Mouse (Mus musculus) stomach, embryonic 15.5 days (tissue): ENCODE results near the gene Narfl. TPM values are rescaled to one million over a fixed set of nuclear protein-coding genes. Genes with fewer than 3 reads are reported as not detected.
"Not testable (repeated sequence)": the region's sequence is repeated elsewhere in the genome, so short reads cannot be mapped to it uniquely, and the experiment has no call there.

Experiments
- ATAC-seq: fragments of 200-750 bp; cut with Nextera tagmentation; 2 replicates; pipeline ENCODE4 v1.8.0; 2017; ENCODE audit warnings: low read depth, moderate number of reproducible peaks, moderate TSS enrichment; ENCODE audit not compliant: insufficient read depth, low FRiP score
- H3K27ac ChIP-seq: fragments of 300-500 bp; sonication (generic); 2 replicates; pipeline ENCODE4 v1.5.1; 2015; ENCODE audit warnings: mild to moderate bottlenecking, inconsistent platforms
- H3K27me3 ChIP-seq: fragments of 300-500 bp; sonication (generic); replicated peaks from 2 replicates; pipeline ENCODE4 v1.6.1; 2015; ENCODE audit warnings: inconsistent platforms
- H3K36me3 ChIP-seq: fragments of 300-500 bp; sonication (generic); 2 replicates; pipeline ENCODE4 v1.6.1; 2015; ENCODE audit warnings: inconsistent platforms
- H3K4me1 ChIP-seq: fragments of 300-500 bp; sonication (generic); 2 replicates; pipeline ENCODE4 v1.6.1; 2015; ENCODE audit warnings: inconsistent platforms
- H3K4me2 ChIP-seq: fragments of 300-500 bp; sonication (generic); 2 replicates; pipeline ENCODE4 v1.6.1; 2015; ENCODE audit warnings: mild to moderate bottlenecking, inconsistent platforms
- H3K4me3 ChIP-seq: fragments of 300-500 bp; sonication (generic); replicated peaks from 2 replicates; pipeline ENCODE4 v1.5.1; 2015; ENCODE audit warnings: inconsistent platforms
- H3K9ac ChIP-seq: fragments of 300-500 bp; sonication (generic); 2 replicates; pipeline ENCODE4 v1.6.1; 2015; ENCODE audit warnings: inconsistent platforms
- H3K9me3 ChIP-seq: fragments of 300-500 bp; sonication (generic); 2 replicates; pipeline ENCODE4 v1.6.1; 2016; ENCODE audit warnings: inconsistent platforms
- WGBS: fragments of 180-500 bp; shearing (Covaris S2); methylation state at CpG from one replicate; pipeline ENCODE4 v1.1.7; 2015; 5-methylcytosine and 5-hydroxymethylcytosine counted together
- polyA plus RNA-seq: library from polyadenylated mRNA; unstranded; fragments of >200 nt; fragmentation: Nextera tagmentation; extraction: Ambion mirVana; gene quantifications from 2 replicates; pipeline ENCODE4 v1.2.1, GENCODE M21; 2015

Narfl gene
- polyA plus RNA-seq, 1 experiment from 2014 or later, result 26.9 TPM

GRCm38 (mm10) chr17:25792615-25793014 lies 19.0 kb downstream of the Narfl start, which contains the start of gene Fam173a:
Gene Fam173a, minus strand, starts transcription at chr17:25792901.
- ATAC-seq, result peak; percentile 59
- H3K9ac ChIP-seq, result peak within 1 kb of the TSS; percentile 33
- peak within 1 kb of the TSS; percentile 74 for H3K4me3 ChIP-seq
- peak within 1 kb of the TSS; percentile 95 for H3K27ac ChIP-seq
- H3K9me3 ChIP-seq, result no peaks in the 10 kb centered on the region
- peaks cover 36% of the 10 kb centered on the region for H3K4me1 ChIP-seq
- H3K36me3 ChIP-seq, result no peaks in the 10 kb centered on the region
- under 1% methylated on average over 14 of the region's 14 CpGs for WGBS
- H3K4me2 ChIP-seq, result peak within 1 kb of the TSS; percentile 79
- H3K27me3 ChIP-seq, result no peaks in the 10 kb centered on the region

DNA sequence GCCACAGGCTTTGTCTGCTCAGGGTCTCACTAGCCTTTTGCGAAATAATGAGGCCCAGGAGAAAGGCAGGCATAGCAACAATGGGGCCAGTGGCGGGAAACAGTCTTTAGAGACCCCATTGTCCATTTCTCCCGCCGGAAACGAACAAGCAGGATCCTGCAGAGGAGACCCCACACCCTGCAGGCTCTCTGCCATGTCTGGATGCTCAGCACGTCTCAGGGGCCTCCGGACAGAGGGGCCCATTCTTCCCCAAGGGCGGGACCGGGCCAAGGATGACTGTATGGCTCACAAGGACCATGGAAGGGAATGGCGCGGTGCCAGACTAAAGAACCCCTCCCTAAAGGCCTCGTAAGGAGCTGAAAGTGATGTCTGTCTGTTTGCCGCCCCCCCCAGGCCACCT lies 20.6 kb downstream of the Narfl start:
- WGBS, result 69% methylated on average over 13 of the region's 13 CpGs
- H3K27me3 ChIP-seq, result no peaks in the 10 kb centered on the region
- no peaks in the 10 kb centered on the region for H3K9me3 ChIP-seq
- H3K4me1 ChIP-seq, result peaks cover 36% of the 10 kb centered on the region
- no peak overlapping the region for H3K27ac ChIP-seq
- ATAC-seq, result no peak
- H3K4me3 ChIP-seq, result no peak overlapping the region
- no peaks in the 10 kb centered on the region for H3K36me3 ChIP-seq
- H3K4me2 ChIP-seq, result no peak overlapping the region
- no peak overlapping the region for H3K9ac ChIP-seq

DNA sequence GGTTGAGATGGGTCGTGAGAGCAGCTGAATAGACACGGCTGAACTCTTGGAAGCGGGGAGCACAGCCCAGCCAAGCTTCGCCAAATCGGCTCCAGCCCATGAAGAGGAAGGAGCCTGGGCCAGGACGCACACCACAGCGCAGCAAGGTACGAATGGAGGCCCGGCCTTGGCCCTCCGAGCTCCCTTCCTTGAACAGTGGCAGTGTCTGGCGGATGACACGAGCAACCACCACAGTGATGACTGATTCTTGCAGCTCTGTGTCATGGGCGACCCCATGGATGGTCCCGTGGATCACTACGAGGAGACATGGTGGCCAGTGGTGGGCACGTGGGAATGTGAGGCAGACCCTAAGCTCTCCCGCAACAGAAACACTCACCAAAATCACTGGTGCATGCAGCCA lies 21.4 kb downstream of the Narfl start:
- WGBS, result 86% methylated on average over 17 of the region's 17 CpGs
- H3K36me3 ChIP-seq, result no peaks in the 10 kb centered on the region
- ATAC-seq, result no peak
- peak overlapping the region; percentile 91 for H3K4me2 ChIP-seq
- H3K27ac ChIP-seq, result 0 out of 2 replicates have a peak overlapping the region, but pooled peaks have one; percentile 11
- peaks cover 36% of the 10 kb centered on the region for H3K4me1 ChIP-seq
- H3K9ac ChIP-seq, result no peak overlapping the region
- H3K27me3 ChIP-seq, result no peaks in the 10 kb centered on the region
- no peaks in the 10 kb centered on the region for H3K9me3 ChIP-seq
- no peak overlapping the region for H3K4me3 ChIP-seq

- Histone ChIP-seq H3K4me3 (peak within 1 kb of the TSS; percentile 85), H3K4me2 (peak within 1 kb of the TSS; percentile 91), H3K4me1 (peaks cover 34% of the 10 kb centered on the region), H3K9me3 (no peaks in the 10 kb centered on the region), H3K27ac (peak within 1 kb of the TSS; percentile 27), H3K27me3 (no peaks in the 10 kb centered on the region), H3K9ac (peak within 1 kb of the TSS; percentile 61), H3K36me3 (no peaks in the 10 kb centered on the region)
- no peak for ATAC-seq
- 31% methylated on average over 6 of the region's 6 CpGs for whole genome bisulfite sequencing
Measured at GRCm38 (mm10) chr17:25795609-25796092, 22.1 kb downstream of the Narfl start, which contains the start of gene AC134908.4. Gene AC134908.4, minus strand, starts transcription at chr17:25795659.

- Histone ChIP-seq H3K27me3 (no peaks in the 10 kb centered on the region), H3K9me3 (no peaks in the 10 kb centered on the region), H3K4me1 (peaks cover 28% of the 10 kb centered on the region), H3K4me2 (peak overlapping the region; percentile 91), H3K9ac (peak overlapping the region; percentile 61), H3K4me3 (peak overlapping the region; percentile 85), H3K27ac (peak overlapping the region; percentile 27), H3K36me3 (no peaks in the 10 kb centered on the region)
- no peak for ATAC-seq
- 3% methylated on average over 37 of the region's 37 CpGs for WGBS
Measured at GRCm38 (mm10) chr17:25796211-25796771, 22.7 kb downstream of the Narfl start.

- under 1% methylated on average over 34 of the region's 35 CpGs for WGBS
- H3K27ac ChIP-seq, result peak within 1 kb of the TSS; percentile 27
- H3K9ac ChIP-seq, result peak within 1 kb of the TSS; percentile 61
- no peaks in the 10 kb centered on the region for H3K9me3 ChIP-seq
- ATAC-seq, result peak; percentile 78
- H3K4me2 ChIP-seq, result peak within 1 kb of the TSS; percentile 91
- no peaks in the 10 kb centered on the region for H3K36me3 ChIP-seq
- no peaks in the 10 kb centered on the region for H3K27me3 ChIP-seq
- peak within 1 kb of the TSS; percentile 85 for H3K4me3 ChIP-seq
- H3K4me1 ChIP-seq, result peaks cover 24% of the 10 kb centered on the region
Measured at GRCm38 (mm10) chr17:25796951-25797369, 23.4 kb downstream of the Narfl start, which contains the start of gene Metrn. Gene Metrn, minus strand, starts transcription at chr17:25797136.

DNA sequence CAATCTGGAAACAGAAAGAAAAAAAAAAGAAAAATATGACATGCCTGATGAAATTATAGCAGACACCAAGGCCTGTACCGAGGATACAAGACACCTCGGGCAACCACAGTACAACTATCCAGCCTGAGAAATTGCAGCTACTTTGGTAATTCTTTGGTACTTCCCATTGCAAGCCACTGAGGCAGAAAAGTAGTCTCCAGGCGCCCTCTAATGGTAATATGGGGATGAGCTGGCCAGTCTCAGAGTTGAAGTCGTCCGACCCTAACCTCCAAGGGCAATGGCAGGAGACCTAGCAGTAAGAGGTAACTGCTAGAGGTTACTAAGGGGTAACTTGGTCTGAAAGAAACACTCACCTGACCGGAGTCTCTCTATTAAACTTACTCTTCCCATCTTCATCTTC lies 27.5 kb downstream of the Narfl start:
- 3% methylated on average over 6 of the region's 6 CpGs for WGBS
- ATAC-seq, result no peak

GRCm38 (mm10) chr17:25802825-25803517 lies 29.4 kb downstream of the Narfl start:
- WGBS, result 7% methylated on average over 10 of the region's 10 CpGs
- Histone ChIP-seq H3K9me3 (no peaks in the 10 kb centered on the region), H3K27ac (no peak overlapping the region), H3K36me3 (no peaks in the 10 kb centered on the region), H3K4me2 (no peak overlapping the region), H3K4me1 (no peaks in the 10 kb centered on the region), H3K4me3 (no peak overlapping the region), H3K9ac (no peak overlapping the region), H3K27me3 (0 out of 2 replicates have a peak, but pooled peaks cover 11% of the 10 kb centered on the region)
- no peak for ATAC-seq

More for the DNA sequence above, 27.5 kb downstream of the Narfl start:
- no peak overlapping the region for H3K27ac ChIP-seq
- 0 out of 2 replicates have a peak, but pooled peaks cover 9% of the 10 kb centered on the region for H3K27me3 ChIP-seq
- H3K36me3 ChIP-seq, result no peaks in the 10 kb centered on the region
- no peaks in the 10 kb centered on the region for H3K9me3 ChIP-seq
- no peak overlapping the region for H3K4me3 ChIP-seq
- H3K4me1 ChIP-seq, result peaks cover 5% of the 10 kb centered on the region
- no peak overlapping the region for H3K9ac ChIP-seq
- no peak overlapping the region for H3K4me2 ChIP-seq

DNA sequence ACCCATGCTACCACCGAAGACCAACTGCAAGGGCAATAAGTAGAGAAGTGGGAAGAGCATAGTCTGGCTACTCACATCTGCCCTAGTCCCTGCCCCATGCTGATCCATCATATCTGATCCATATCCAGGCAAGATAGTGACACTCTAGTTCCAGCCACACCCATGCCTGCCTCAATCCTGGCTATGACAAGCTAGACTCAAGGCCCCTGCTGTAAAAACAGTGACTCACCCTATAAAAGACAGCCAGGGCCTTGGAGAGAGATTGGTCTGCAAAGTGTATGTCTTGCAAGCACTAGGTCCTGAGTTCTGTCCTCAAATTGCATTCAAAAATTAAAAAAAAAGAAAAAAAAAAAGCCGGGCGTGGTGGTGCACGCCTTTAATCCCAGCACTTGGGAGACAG lies 32.9 kb downstream of the Narfl start:
- no peak overlapping the region for H3K4me2 ChIP-seq
- H3K9me3 ChIP-seq, result no peaks in the 10 kb centered on the region
- H3K4me3 ChIP-seq, result no peak overlapping the region
- H3K36me3 ChIP-seq, result no peaks in the 10 kb centered on the region
- WGBS, result 75% methylated on average over 4 of the region's 4 CpGs
- peaks cover 46% of the 10 kb centered on the region for H3K27me3 ChIP-seq
- no peak for ATAC-seq
- no peak overlapping the region for H3K9ac ChIP-seq
- H3K27ac ChIP-seq, result no peak overlapping the region
- peaks cover 4% of the 10 kb centered on the region; the same call in 1 of the 2 replicates for H3K4me1 ChIP-seq

DNA sequence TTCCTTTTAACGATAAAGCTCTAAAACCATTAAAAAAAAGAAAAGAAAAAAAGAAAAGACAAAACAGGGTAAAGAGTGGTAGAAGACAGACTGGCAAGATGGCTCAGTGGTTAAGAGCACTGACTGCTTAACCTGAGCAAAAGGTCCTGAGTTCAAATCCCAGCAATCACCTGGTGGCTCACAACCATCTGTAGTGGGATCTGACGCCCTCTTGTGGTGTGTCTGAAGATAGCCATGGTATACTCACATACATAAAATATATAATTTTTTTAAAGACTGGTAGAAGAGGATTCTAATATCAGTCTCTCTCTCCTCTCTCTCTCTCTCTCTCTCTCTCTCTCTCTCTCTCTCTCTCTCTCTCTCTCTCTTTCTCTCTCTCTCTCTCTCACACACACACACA lies 33.9 kb downstream of the Narfl start:
- 27% methylated on average over 2 of the region's 2 CpGs for WGBS
- not testable (repeated sequence) for H3K27ac ChIP-seq, H3K4me3 ChIP-seq, H3K9me3 ChIP-seq, H3K4me2 ChIP-seq, H3K4me1 ChIP-seq, ATAC-seq, H3K9ac ChIP-seq, H3K36me3 ChIP-seq
- peaks cover 46% of the 10 kb centered on the region for H3K27me3 ChIP-seq

DNA sequence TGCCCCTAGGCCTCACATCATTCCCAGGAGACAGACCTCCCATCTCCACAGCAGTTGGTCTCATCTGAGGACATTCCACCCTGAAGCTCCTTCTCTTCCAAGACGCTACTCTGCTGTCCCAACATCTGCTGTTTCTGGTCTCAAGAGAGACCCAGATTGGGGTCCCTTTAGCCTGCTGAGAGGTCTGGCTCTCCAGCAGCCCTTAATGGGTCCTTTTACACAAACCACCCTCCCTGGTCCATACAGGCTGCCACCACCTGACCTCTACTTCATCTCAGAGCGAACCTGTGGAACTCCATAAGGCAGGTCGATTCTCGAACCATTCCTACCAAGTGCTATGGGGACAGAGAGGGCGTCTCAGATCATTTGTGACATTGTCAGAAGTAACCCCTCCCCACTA lies 34.5 kb downstream of the Narfl start:
- no peaks in the 10 kb centered on the region for H3K36me3 ChIP-seq
- peak overlapping the region; percentile 98 for H3K4me2 ChIP-seq
- no peak overlapping the region; the same call in 1 of the 2 replicates for H3K4me3 ChIP-seq
- WGBS, result 35% methylated on average over 5 of the region's 5 CpGs
- no peak for ATAC-seq
- H3K4me1 ChIP-seq, result peaks cover 5% of the 10 kb centered on the region; the same call in 1 of the 2 replicates
- no peaks in the 10 kb centered on the region for H3K9me3 ChIP-seq
- H3K27me3 ChIP-seq, result peaks cover 47% of the 10 kb centered on the region
- H3K9ac ChIP-seq, result no peak overlapping the region
- no peak overlapping the region for H3K27ac ChIP-seq
